Mouse (Mus musculus): ENCODE measurements at regions not wholly inside any gene's neighbourhood (a gene's known extent, or its start where the extent isn't known, plus 50 kb on each side); places are given as distances from the start of the nearest gene placed in this dataset.

GRCm38 (mm10) chr4:124443613-124444108, 166.9 kb downstream of the 3100002H09Rik start:
- DNase-seq, result no peak

GRCm38 (mm10) chr4:124443130-124443503, 167.5 kb downstream of the 3100002H09Rik start:
- DNase-seq, result no peak

- DNase-seq, result no peak
These were observed 168.0 kb downstream of the 3100002H09Rik start for GRCm38 (mm10) chr4:124442491-124443129.

- no peak for DNase-seq
These were observed 168.7 kb downstream of the 3100002H09Rik start for GRCm38 (mm10) chr4:124441737-124442487.

GRCm38 (mm10) chr4:124435040-124435434, 175.6 kb downstream of the 3100002H09Rik start:
- DNase-seq, result no peak

GRCm38 (mm10) chr4:124434059-124435039, 176.3 kb downstream of the 3100002H09Rik start:
- peak; percentile 23 to 42 for DNase-seq

- peak; percentile 7 to 29 for DNase-seq
These were observed 177.1 kb downstream of the 3100002H09Rik start for GRCm38 (mm10) chr4:124433506-124433905.

GRCm38 (mm10) chr4:124431193-124431592, 179.4 kb downstream of the 3100002H09Rik start:
- no peak for DNase-seq

GRCm38 (mm10) chr4:124428844-124429243, 181.8 kb downstream of the 3100002H09Rik start:
- DNase-seq, result no peak

- DNase-seq, result no peak
These were observed 188.2 kb downstream of the 3100002H09Rik start for GRCm38 (mm10) chr4:124422406-124422805.

- DNase-seq, result no peak
These were observed 192.2 kb downstream of the 3100002H09Rik start for GRCm38 (mm10) chr4:124418431-124418830.

GRCm38 (mm10) chr4:124417176-124417575, 193.4 kb downstream of the 3100002H09Rik start:
- no peak for DNase-seq

- DNase-seq, result no peak
These were observed 194.3 kb downstream of the 3100002H09Rik start for GRCm38 (mm10) chr4:124416266-124416665.

GRCm38 (mm10) chr4:124414386-124414785, 196.2 kb downstream of the 3100002H09Rik start:
- DNase-seq, result no peak

GRCm38 (mm10) chr4:124409279-124409678, 201.3 kb downstream of the 3100002H09Rik start:
- DNase-seq, result no peak

- DNase-seq, result no peak
These were observed 208.5 kb downstream of the 3100002H09Rik start for GRCm38 (mm10) chr4:124402075-124402474.

- DNase-seq, result no peak
These were observed 209.9 kb downstream of the 3100002H09Rik start for GRCm38 (mm10) chr4:124400741-124401140.

GRCm38 (mm10) chr4:124400136-124400675, 210.4 kb downstream of the 3100002H09Rik start:
- DNase-seq, result no peak

GRCm38 (mm10) chr4:124398354-124398753, 212.2 kb downstream of the 3100002H09Rik start:
- DNase-seq, result no peak

GRCm38 (mm10) chr4:124396566-124397283, 213.9 kb downstream of the 3100002H09Rik start:
- DNase-seq, result peak in 1 of 2 experiments; percentile 13

GRCm38 (mm10) chr4:124395966-124396395, 214.6 kb downstream of the 3100002H09Rik start:
- DNase-seq, result peak; percentile 46 to 55

Measured in heart, adult 18-20 months (tissue).